Mouse (Mus musculus): Measurements from ENCODE around the gene Col6a6. TPM values are rescaled to one million over a fixed set of nuclear protein-coding genes. Genes with fewer than 3 reads are reported as not detected.

The Col6a6 gene
- polyA plus RNA-seq, 1 experiment from 2014 or later = 1.3 TPM

- H3K36me3 ChIP-seq (ENCODE audit: control insufficient read depth, insufficient read depth, low read length) = no peaks in the 10 kb centered on the region
- H3K9me3 ChIP-seq (ENCODE audit: control insufficient read depth, low read length) = no peaks in the 10 kb centered on the region
- no peak overlapping the region for H3K4me3 ChIP-seq (ENCODE audit: low read length)
- H3K9ac ChIP-seq (ENCODE audit: low read length) = no peak overlapping the region
- peak; percentile 79 for ATAC-seq (ENCODE audit: low read depth)
- no peak overlapping the region for H3K27ac ChIP-seq (ENCODE audit: low read length)
- no peak overlapping the region for H3K4me2 ChIP-seq (ENCODE audit: low read depth, low read length)
- H3K27me3 ChIP-seq (ENCODE audit: control insufficient read depth, insufficient read depth, low read depth, low read length) = no peaks in the 10 kb centered on the region
- no peaks in the 10 kb centered on the region for H3K4me1 ChIP-seq (replicated peaks; ENCODE audit: control insufficient read depth, insufficient read depth, low read length)
- WGBS = 22% methylated on average over 8 of the region's 8 CpGs
These were observed 90.5 kb downstream of the Col6a6 start for GRCm38 (mm10) chr9:105737448-105737847.

DNA sequence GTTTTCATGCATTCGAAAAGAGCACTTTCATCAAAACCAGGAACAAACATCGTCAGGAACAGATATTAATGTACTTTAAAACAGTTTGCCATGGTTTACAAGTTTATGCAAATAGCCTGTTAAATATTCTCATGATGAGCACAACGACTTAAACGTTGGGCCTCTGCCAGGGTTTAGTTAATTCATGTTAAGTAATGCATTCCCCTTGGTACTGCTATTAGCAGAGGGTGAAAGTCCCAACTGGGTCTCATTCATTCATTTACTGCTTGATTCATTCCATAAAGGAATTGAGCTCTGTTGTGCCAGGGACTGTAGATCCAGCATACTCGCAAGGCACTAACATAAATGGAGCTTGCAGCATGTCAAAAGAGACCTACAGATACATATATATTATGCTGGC lies 92.8 kb downstream of the Col6a6 start:
- no peak overlapping the region for H3K9ac ChIP-seq (ENCODE audit: low read length)
- no peaks in the 10 kb centered on the region for H3K27me3 ChIP-seq (ENCODE audit: control insufficient read depth, insufficient read depth, low read depth, low read length)
- H3K9me3 ChIP-seq (ENCODE audit: control insufficient read depth, low read length) = no peaks in the 10 kb centered on the region
- no peak overlapping the region for H3K4me3 ChIP-seq (ENCODE audit: low read length)
- ATAC-seq (ENCODE audit: low read depth) = no peak
- 78% methylated on average over 5 of the region's 5 CpGs for WGBS
- H3K27ac ChIP-seq (ENCODE audit: low read length) = no peak overlapping the region
- no peaks in the 10 kb centered on the region for H3K36me3 ChIP-seq (ENCODE audit: control insufficient read depth, insufficient read depth, low read length)
- no peak overlapping the region for H3K4me2 ChIP-seq (ENCODE audit: low read depth, low read length)
- H3K4me1 ChIP-seq (replicated peaks; ENCODE audit: control insufficient read depth, insufficient read depth, low read length) = no peaks in the 10 kb centered on the region

DNA sequence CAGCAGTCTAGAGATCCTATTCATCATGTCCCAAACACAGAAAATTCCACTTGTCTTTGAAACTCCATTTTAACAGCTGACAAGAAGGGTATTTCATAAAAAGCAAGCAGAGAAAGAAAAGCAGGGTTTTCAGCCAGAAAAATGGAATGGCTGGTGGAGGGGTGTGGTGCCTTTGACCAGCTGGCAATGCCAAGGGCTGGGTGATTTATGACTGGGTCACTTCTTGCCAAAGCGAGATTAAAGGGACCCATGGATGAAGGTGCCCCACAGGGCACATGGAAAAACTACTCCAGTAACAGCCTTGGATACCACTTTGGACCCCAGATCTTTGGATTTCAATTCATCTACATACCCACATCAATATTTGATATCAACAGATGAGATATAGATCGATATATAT lies 93.3 kb downstream of the Col6a6 start:
- Histone ChIP-seq H3K4me3 (ENCODE audit: low read length) (no peak overlapping the region), H3K4me2 (ENCODE audit: low read depth, low read length) (no peak overlapping the region), H3K27me3 (ENCODE audit: control insufficient read depth, insufficient read depth, low read depth, low read length) (no peaks in the 10 kb centered on the region), H3K4me1 (replicated peaks; ENCODE audit: control insufficient read depth, insufficient read depth, low read length) (no peaks in the 10 kb centered on the region), H3K36me3 (ENCODE audit: control insufficient read depth, insufficient read depth, low read length) (no peaks in the 10 kb centered on the region), H3K27ac (ENCODE audit: low read length) (no peak overlapping the region), H3K9ac (ENCODE audit: low read length) (no peak overlapping the region), H3K9me3 (ENCODE audit: control insufficient read depth, low read length) (no peaks in the 10 kb centered on the region)
- no peak for ATAC-seq (ENCODE audit: low read depth)
- 67% methylated on average over 2 of the region's 2 CpGs for WGBS

GRCm38 (mm10) chr9:105731976-105732375 lies 96.0 kb downstream of the Col6a6 start:
- H3K9ac ChIP-seq (ENCODE audit: low read length) = no peak overlapping the region
- H3K4me1 ChIP-seq (replicated peaks; ENCODE audit: control insufficient read depth, insufficient read depth, low read length) = no peaks in the 10 kb centered on the region
- 64% methylated on average over 7 of the region's 7 CpGs for WGBS
- H3K27me3 ChIP-seq (ENCODE audit: control insufficient read depth, insufficient read depth, low read depth, low read length) = no peaks in the 10 kb centered on the region
- H3K27ac ChIP-seq (ENCODE audit: low read length) = no peak overlapping the region
- ATAC-seq (ENCODE audit: low read depth) = no peak
- no peak overlapping the region for H3K4me2 ChIP-seq (ENCODE audit: low read depth, low read length)
- no peaks in the 10 kb centered on the region for H3K36me3 ChIP-seq (ENCODE audit: control insufficient read depth, insufficient read depth, low read length)
- no peak overlapping the region for H3K4me3 ChIP-seq (ENCODE audit: low read length)
- H3K9me3 ChIP-seq (ENCODE audit: control insufficient read depth, low read length) = no peaks in the 10 kb centered on the region

GRCm38 (mm10) chr9:105720430-105720829 lies 107.5 kb downstream of the Col6a6 start:
- no peaks in the 10 kb centered on the region for H3K4me1 ChIP-seq (replicated peaks; ENCODE audit: control insufficient read depth, insufficient read depth, low read length)

DNA sequence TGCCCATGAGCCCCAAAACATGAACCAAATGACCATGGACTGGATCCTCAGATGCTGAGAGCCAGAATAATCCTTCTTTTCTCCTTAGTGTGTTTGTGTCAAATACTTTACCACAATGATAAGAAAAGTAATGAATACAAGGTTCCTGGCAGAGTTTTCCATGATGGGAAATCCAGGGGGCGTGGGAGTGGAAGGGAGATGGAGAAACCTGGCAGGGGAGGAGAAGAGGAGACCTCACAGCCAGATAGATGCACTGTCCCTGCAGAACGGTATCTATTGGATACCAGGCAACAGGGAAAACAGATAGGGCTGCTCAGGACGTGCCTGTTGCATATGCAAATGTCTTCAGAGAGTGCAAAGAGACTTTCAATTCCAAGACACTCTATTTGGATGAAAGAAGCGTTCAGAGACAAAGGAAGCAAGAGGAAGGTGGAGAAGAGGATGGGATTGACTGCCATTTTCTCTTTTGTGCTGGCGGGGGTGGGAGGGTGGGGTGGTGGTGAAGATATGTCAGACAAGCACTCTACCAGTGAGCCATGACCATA lies 108.0 kb downstream of the Col6a6 start:
- no peak for ATAC-seq (ENCODE audit: low read depth)
- Histone ChIP-seq H3K27me3 (ENCODE audit: control insufficient read depth, insufficient read depth, low read depth, low read length) (no peaks in the 10 kb centered on the region), H3K36me3 (ENCODE audit: control insufficient read depth, insufficient read depth, low read length) (no peaks in the 10 kb centered on the region), H3K27ac (ENCODE audit: low read length) (no peak overlapping the region), H3K9me3 (ENCODE audit: control insufficient read depth, low read length) (no peaks in the 10 kb centered on the region), H3K4me2 (ENCODE audit: low read depth, low read length) (no peak overlapping the region), H3K9ac (ENCODE audit: low read length) (no peak overlapping the region), H3K4me1 (replicated peaks; ENCODE audit: control insufficient read depth, insufficient read depth, low read length) (no peaks in the 10 kb centered on the region), H3K4me3 (ENCODE audit: low read length) (no peak overlapping the region)
- WGBS = 54% methylated on average over 5 of the region's 5 CpGs

More at GRCm38 (mm10) chr9:105720430-105720829, 107.5 kb downstream of the Col6a6 start:
- H3K4me2 ChIP-seq (ENCODE audit: low read depth, low read length) = no peak overlapping the region
- no peak overlapping the region for H3K27ac ChIP-seq (ENCODE audit: low read length)
- H3K4me3 ChIP-seq (ENCODE audit: low read length) = no peak overlapping the region
- 72% methylated on average over 4 of the region's 4 CpGs for WGBS
- H3K9me3 ChIP-seq (ENCODE audit: control insufficient read depth, low read length) = no peaks in the 10 kb centered on the region
- ATAC-seq (ENCODE audit: low read depth) = no peak
- no peaks in the 10 kb centered on the region for H3K36me3 ChIP-seq (ENCODE audit: control insufficient read depth, insufficient read depth, low read length)
- no peak overlapping the region for H3K9ac ChIP-seq (ENCODE audit: low read length)
- no peaks in the 10 kb centered on the region for H3K27me3 ChIP-seq (ENCODE audit: control insufficient read depth, insufficient read depth, low read depth, low read length)

- ATAC-seq (ENCODE audit: low read depth) = no peak
- Histone ChIP-seq H3K9me3 (ENCODE audit: control insufficient read depth, low read length) (no peaks in the 10 kb centered on the region), H3K27me3 (ENCODE audit: control insufficient read depth, insufficient read depth, low read depth, low read length) (no peaks in the 10 kb centered on the region), H3K9ac (ENCODE audit: low read length) (no peak overlapping the region), H3K4me3 (ENCODE audit: low read length) (no peak overlapping the region), H3K4me1 (replicated peaks; ENCODE audit: control insufficient read depth, insufficient read depth, low read length) (no peaks in the 10 kb centered on the region), H3K4me2 (ENCODE audit: low read depth, low read length) (no peak overlapping the region), H3K36me3 (ENCODE audit: control insufficient read depth, insufficient read depth, low read length) (no peaks in the 10 kb centered on the region), H3K27ac (ENCODE audit: low read length) (no peak overlapping the region)
- 79% methylated on average over 7 of the region's 7 CpGs for WGBS
These were observed 108.6 kb downstream of the Col6a6 start for GRCm38 (mm10) chr9:105719367-105719766.

DNA sequence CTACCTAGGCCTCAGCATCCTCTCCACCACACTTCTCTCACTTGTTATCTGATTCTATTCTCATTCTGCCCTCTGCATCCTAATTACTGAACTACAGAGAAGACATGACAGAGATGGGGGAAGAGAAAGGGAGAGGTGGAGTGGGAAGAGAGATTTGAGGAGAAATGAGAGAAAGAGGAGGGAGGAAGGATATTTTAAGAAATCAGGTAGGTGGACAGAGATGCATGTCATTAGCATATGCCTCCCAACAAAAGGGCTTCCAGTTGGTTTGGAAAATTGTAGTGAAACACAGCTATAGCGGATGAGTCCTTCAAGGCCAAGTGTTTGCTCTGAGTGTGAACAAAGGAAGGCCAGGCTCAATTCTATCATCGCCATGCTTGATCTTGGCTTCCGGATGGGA lies 115.9 kb downstream of the Col6a6 start:
- Histone ChIP-seq H3K4me1 (replicated peaks; ENCODE audit: control insufficient read depth, insufficient read depth, low read length) (no peaks in the 10 kb centered on the region), H3K36me3 (ENCODE audit: control insufficient read depth, insufficient read depth, low read length) (no peaks in the 10 kb centered on the region), H3K9me3 (ENCODE audit: control insufficient read depth, low read length) (no peaks in the 10 kb centered on the region), H3K27ac (ENCODE audit: low read length) (no peak overlapping the region), H3K4me2 (ENCODE audit: low read depth, low read length) (no peak overlapping the region), H3K27me3 (ENCODE audit: control insufficient read depth, insufficient read depth, low read depth, low read length) (no peaks in the 10 kb centered on the region), H3K9ac (ENCODE audit: low read length) (no peak overlapping the region), H3K4me3 (ENCODE audit: low read length) (no peak overlapping the region)
- no peak for ATAC-seq (ENCODE audit: low read depth)
- WGBS = 86% methylated on average over 3 of the region's 3 CpGs

- H3K9me3 ChIP-seq (ENCODE audit: control insufficient read depth, low read length) = no peaks in the 10 kb centered on the region
- no peak overlapping the region for H3K4me2 ChIP-seq (ENCODE audit: low read depth, low read length)
- no peak overlapping the region for H3K27ac ChIP-seq (ENCODE audit: low read length)
- 97% methylated on average over 1 of the region's 1 CpGs for WGBS
- no peak for ATAC-seq (ENCODE audit: low read depth)
- peaks cover 4% of the 10 kb centered on the region; the same call in 1 of the 2 replicates for H3K4me1 ChIP-seq (replicated peaks; ENCODE audit: control insufficient read depth, insufficient read depth, low read length)
- no peaks in the 10 kb centered on the region for H3K36me3 ChIP-seq (ENCODE audit: control insufficient read depth, insufficient read depth, low read length)
- no peak overlapping the region for H3K4me3 ChIP-seq (ENCODE audit: low read length)
- H3K9ac ChIP-seq (ENCODE audit: low read length) = no peak overlapping the region
- no peaks in the 10 kb centered on the region for H3K27me3 ChIP-seq (ENCODE audit: control insufficient read depth, insufficient read depth, low read depth, low read length)
These were observed 122.9 kb downstream of the Col6a6 start for GRCm38 (mm10) chr9:105705011-105705410.
